Mouse (Mus musculus) lung, adult 2 months (tissue): ENCODE data around the gene Ksr2. TPM values are rescaled to one million over a fixed set of nuclear protein-coding genes. Genes with fewer than 3 reads are reported as not detected.

Source experiments
- DNase-seq: peaks from one replicate; pipeline ENCODE4 v3.0.0; 2022
- H3K4me1 ChIP-seq: fragments of 200-500 bp; 2 replicates; pipeline ENCODE4 v1.6.1; 2011; ENCODE audit warnings: low read length; ENCODE audit not compliant: control insufficient read depth, insufficient read depth
- H3K4me3 ChIP-seq: fragments of 200-500 bp; replicated peaks from 2 replicates; pipeline ENCODE3; 2011; ENCODE audit warnings: low read depth, mild to moderate bottlenecking, control low read depth, low read length; ENCODE audit errors: extremely low read depth
- CTCF ChIP-seq: fragments of 200-500 bp; IDR thresholded peaks from 2 replicates; pipeline ENCODE4 v1.5.1; 2011; ENCODE audit warnings: mild to moderate bottlenecking, low read length, control low read depth; ENCODE audit not compliant: insufficient read depth
- POLR2A ChIP-seq: fragments of 200-500 bp; IDR thresholded peaks from 2 replicates; pipeline ENCODE4 v1.6.1; 2011; ENCODE audit warnings: low read depth, mild to moderate bottlenecking, control low read depth, low read length, borderline replicate concordance; ENCODE audit errors: extremely low read depth
- WGBS: fragments of 180-500 bp; shearing (Covaris S2); methylation state at CpG from one replicate; pipeline ENCODE4 v1.1.7; 2018; 5-methylcytosine and 5-hydroxymethylcytosine counted together
- polyA plus RNA-seq: library from polyadenylated mRNA; depleted of rRNA; stranded (reverse); fragments of >200 nt; gene quantifications from 2 replicates; pipeline ENCODE4 v1.2.3, GENCODE M21; 2012; rRNA removed

Ksr2 gene
- polyA plus RNA-seq, 1 experiment: 0.06 TPM

- Histone ChIP-seq H3K4me3 (no peak overlapping the region), H3K4me1 (no peaks in the 10 kb centered on the region)
- no peak for DNase-seq
- WGBS: 62% methylated on average over 7 of the region's 7 CpGs
- TF ChIP-seq POLR2A: no peak
- TF ChIP-seq CTCF: no peak
Measured at GRCm38 (mm10) chr5:117803551-117803950, 389.8 kb downstream of the Ksr2 start.

- Histone ChIP-seq H3K4me3 (no peak overlapping the region), H3K4me1 (no peaks in the 10 kb centered on the region)
- no peak for TF ChIP-seq CTCF
- 86% methylated on average over 7 of the region's 7 CpGs for WGBS
- DNase-seq: no peak
Measured at GRCm38 (mm10) chr5:117810930-117811329, 397.1 kb downstream of the Ksr2 start.

GRCm38 (mm10) chr5:117818800-117819199 lies 405.0 kb downstream of the Ksr2 start:
- Histone ChIP-seq H3K4me3 (no peak overlapping the region), H3K4me1 (no peaks in the 10 kb centered on the region)
- no peak for DNase-seq
- 78% methylated on average over 6 of the region's 6 CpGs for WGBS
- TF ChIP-seq POLR2A (no peak), CTCF (no peak)

GRCm38 (mm10) chr5:117820445-117820844 lies 406.6 kb downstream of the Ksr2 start:
- WGBS: 55% methylated on average over 7 of the region's 7 CpGs
- H3K4me3 ChIP-seq: no peak overlapping the region
- TF ChIP-seq CTCF: no peak
- TF ChIP-seq POLR2A: no peak
- DNase-seq: no peak
- H3K4me1 ChIP-seq: no peaks in the 10 kb centered on the region

- TF ChIP-seq CTCF (no peak), POLR2A (no peak)
- 82% methylated on average over 9 of the region's 9 CpGs for WGBS
- DNase-seq: no peak
- H3K4me1 ChIP-seq: no peaks in the 10 kb centered on the region
- H3K4me3 ChIP-seq: no peak overlapping the region
Measured at GRCm38 (mm10) chr5:117823811-117824210, 410.0 kb downstream of the Ksr2 start.

GRCm38 (mm10) chr5:117824486-117824885 lies 410.7 kb downstream of the Ksr2 start:
- H3K4me3 ChIP-seq: no peak overlapping the region
- 70% methylated on average over 5 of the region's 5 CpGs for WGBS
- no peaks in the 10 kb centered on the region for H3K4me1 ChIP-seq
- no peak for DNase-seq
- no peak for TF ChIP-seq CTCF
- TF ChIP-seq POLR2A: no peak

Other genes starting within 250 kb of the Ksr2 start
- 273 and 368 TPM in 2 replicates for gene Pebp1, start 126.4 kb upstream of the Ksr2 start, polyA plus RNA-seq
- gene Vsig10, start 94.9 kb upstream of the Ksr2 start, polyA plus RNA-seq: 28.9 and 31.5 TPM in 2 replicates
- 83.6 and 151 TPM in 2 replicates for gene Wsb2, start 56.7 kb upstream of the Ksr2 start, polyA plus RNA-seq
- 8.6 and 9.1 TPM in 2 replicates for gene Rfc5, start 25.0 kb upstream of the Ksr2 start, polyA plus RNA-seq